12 mouse cellular contexts compared by ENCODE assay signal in the genomic region with DNA sequence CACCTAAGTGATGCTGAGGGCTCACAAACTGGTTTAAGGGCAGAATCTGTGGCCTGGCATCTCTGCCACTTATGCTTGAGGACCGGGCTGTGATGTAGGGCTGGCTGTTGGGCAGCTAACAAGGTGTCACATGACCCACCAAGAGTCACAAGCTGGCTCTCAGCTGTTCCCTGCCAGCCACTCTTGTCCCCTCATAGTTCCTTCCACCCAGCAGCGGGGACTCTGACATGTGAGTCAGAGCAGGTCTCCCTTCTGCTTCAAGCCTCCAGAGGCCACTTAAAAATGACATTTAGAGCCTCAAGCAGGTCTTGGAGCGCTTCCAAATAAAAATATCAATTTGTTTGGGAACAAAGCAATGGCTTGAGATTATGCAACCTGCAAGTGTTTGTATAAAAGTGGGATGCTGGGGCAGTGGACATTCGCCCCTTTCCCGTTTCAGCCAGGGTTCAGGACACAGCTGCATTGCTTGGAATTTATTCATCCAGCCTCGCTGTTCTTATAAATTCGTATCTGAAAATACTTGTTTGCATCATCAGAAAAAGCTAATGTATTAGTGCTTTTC.
DNase-seq lines count a peak whose midpoint lies in the region; ATAC-seq and TF ChIP-seq lines count a peak whose summit lies in the region.
"Had no signal": no experiment of that assay in that cellular context is flagged by ENCODE, and none has a peak within 500 bp of the region (broad histone marks: within the 10 kb centered on the region; RNA-seq: fewer than 3 reads in every experiment).

No protein-coding gene starts in this region.

- peak overlapping the region; percentile 10 for H3K9ac ChIP-seq in liver, adult 2 months (ENCODE audit: low read depth, low read length)
- H3K9ac ChIP-seq in neural tube, embryonic 15.5 days (replicated peaks) = no peak overlapping the region

- TF ChIP-seq CTCF in cerebellum, adult 2 months (IDR thresholded peaks at IDR 0.05; ENCODE audit: borderline replicate concordance, insufficient read depth, low read depth, low read length) = no peak
- no peak for TF ChIP-seq CTCF in liver, adult 2 months (IDR thresholded peaks at IDR 0.05; ENCODE audit: low read depth, low read length)

- H3K4me2 ChIP-seq in neural tube, embryonic 15.5 days = no peak overlapping the region

- peak in 1 of 2 experiments; percentile 42 for DNase-seq in cerebellum, adult 2 months
- DNase-seq in cerebellum, postnatal 4 days (ENCODE audit: low spot score in 2 of 2) = no peak
- peak; percentile 92 for DNase-seq in liver, adult 2 months (ENCODE audit: extremely low read depth, low read depth, low spot score)
- no peak for DNase-seq in liver
- peak; percentile 6 to 10 for DNase-seq in heart, postnatal 14 days
- DNase-seq in lung, postnatal 36 days = peak; percentile 56
- DNase-seq in thymus, postnatal 10 days (ENCODE audit: low spot score in 2 of 2) = no peak
- DNase-seq: kidney, postnatal 36 days; thymus, adult 2 months had no signal

- H3K9me3 ChIP-seq in neural tube, embryonic 15.5 days (replicated peaks) = no peaks in the 10 kb centered on the region
- H3K9me3 ChIP-seq: embryonic facial prominence, embryonic 10.5 days had no signal

- 66% methylated on average over 7 of the region's 7 CpGs for WGBS in cerebellum, adult 2 months
- 20% methylated on average over 7 of the region's 7 CpGs for WGBS in liver, adult 2 months
- WGBS in neural tube, embryonic 15.5 days = 69% methylated on average over 7 of the region's 7 CpGs

- H3K36me3 ChIP-seq in liver, adult 2 months (ENCODE audit: control insufficient read depth, insufficient read depth, low read length) = no peaks in the 10 kb centered on the region
- H3K36me3 ChIP-seq in neural tube, embryonic 15.5 days = no peaks in the 10 kb centered on the region
- H3K36me3 ChIP-seq: embryonic facial prominence, embryonic 10.5 days had no signal

- ATAC-seq in neural tube, embryonic 15.5 days (ENCODE audit: low FRiP score) = no peak
- ATAC-seq: intestine, postnatal 0 days had no signal

- H3K4me3 ChIP-seq in cerebellum, adult 2 months (replicated peaks; ENCODE audit: insufficient read depth, low read depth, low read length) = no peak overlapping the region
- H3K4me3 ChIP-seq in liver, adult 2 months (ENCODE audit: insufficient read depth, low read depth, low read length) = no peak overlapping the region
- H3K4me3 ChIP-seq in neural tube, embryonic 15.5 days (replicated peaks) = no peak overlapping the region
- H3K4me3 ChIP-seq: embryonic facial prominence, embryonic 10.5 days had no signal

- no peaks in the 10 kb centered on the region for H3K79me2 ChIP-seq in liver, adult 2 months (ENCODE audit: control insufficient read depth, insufficient read depth, low read length)

- no peak for TF ChIP-seq POLR2A in cerebellum, adult 2 months (IDR thresholded peaks at IDR 0.05; ENCODE audit: borderline replicate concordance, insufficient read depth, low read length)
- TF ChIP-seq POLR2A in liver, adult 2 months (IDR thresholded peaks at IDR 0.05; ENCODE audit: extremely low read depth, insufficient read depth, low read length) = no peak

- intact Hi-C loops in heart, postnatal 14 days (cut with DNase I) = no loop called here

- no peaks in the 10 kb centered on the region; the same call in 1 of the 2 replicates for H3K27me3 ChIP-seq in cerebellum, adult 2 months (ENCODE audit: control insufficient read depth, insufficient read depth, low read length)
- H3K27me3 ChIP-seq in liver, adult 2 months (ENCODE audit: control insufficient read depth, insufficient read depth, low read length) = no peaks in the 10 kb centered on the region
- no peaks in the 10 kb centered on the region for H3K27me3 ChIP-seq in neural tube, embryonic 15.5 days (replicated peaks)

- H3K27ac ChIP-seq in cerebellum, adult 2 months (ENCODE audit: insufficient read depth, low read length) = 0 out of 2 replicates have a peak overlapping the region, but pooled peaks have one; percentile 33
- H3K27ac ChIP-seq in liver, adult 2 months (replicated peaks; ENCODE audit: insufficient read depth, low read depth, low read length) = peak overlapping the region; percentile 86
- no peak overlapping the region for H3K27ac ChIP-seq in neural tube, embryonic 15.5 days (replicated peaks)
- H3K27ac ChIP-seq: embryonic facial prominence, embryonic 10.5 days had no signal

- H3K4me1 ChIP-seq in cerebellum, adult 2 months (ENCODE audit: control insufficient read depth, insufficient read depth, low read length) = peaks cover 12% of the 10 kb centered on the region
- peaks cover 21% of the 10 kb centered on the region for H3K4me1 ChIP-seq in liver, adult 2 months (ENCODE audit: control insufficient read depth, insufficient read depth, low read length)
- peaks cover 38% of the 10 kb centered on the region for H3K4me1 ChIP-seq in neural tube, embryonic 15.5 days

Comparison
In these comparisons a context has a peak if more than half of its experiments do, and no peak if none do; other contexts are left out.
1. DNase-seq: peak in liver, adult 2 months (single experiment), heart, postnatal 14 days (2 of 2) and lung, postnatal 36 days (single experiment); none in cerebellum, postnatal 4 days (0 of 2), liver (single experiment) and thymus, postnatal 10 days (0 of 2).